Mouse (Mus musculus) testis, adult 2 months (tissue): Measurements from ENCODE around the gene Hoxc4. TPM values are rescaled to one million over a fixed set of nuclear protein-coding genes. Genes with fewer than 3 reads are reported as not detected.

ENCODE experiments used
- H3K27ac ChIP-seq: fragments of 200-500 bp; 2 replicates; pipeline ENCODE4 v1.5.1; 2012; ENCODE audit warnings: low read depth, low read length; ENCODE audit not compliant: control insufficient read depth, insufficient read depth
- H3K27me3 ChIP-seq: fragments of 200-500 bp; 2 replicates; pipeline ENCODE4 v1.6.1; 2012; ENCODE audit warnings: mild to moderate bottlenecking, low read length, moderate library complexity; ENCODE audit not compliant: control insufficient read depth, insufficient read depth
- H3K36me3 ChIP-seq: fragments of 200-500 bp; 2 replicates; pipeline ENCODE4 v1.6.1; 2012; ENCODE audit warnings: mild to moderate bottlenecking, low read length; ENCODE audit not compliant: control insufficient read depth, insufficient read depth
- H3K4me1 ChIP-seq: fragments of 200-500 bp; 2 replicates; pipeline ENCODE4 v1.6.1; 2012; ENCODE audit warnings: low read length; ENCODE audit not compliant: control insufficient read depth, insufficient read depth
- H3K4me3 ChIP-seq: fragments of 200-500 bp; 2 replicates; pipeline ENCODE4 v1.5.1; 2012; ENCODE audit warnings: low read depth, mild to moderate bottlenecking, low read length, moderate library complexity, mixed read lengths; ENCODE audit not compliant: control insufficient read depth
- CTCF ChIP-seq: fragments of 200-500 bp; IDR thresholded peaks from 2 replicates; pipeline ENCODE4 v1.5.1; 2012; ENCODE audit warnings: low read depth, mild to moderate bottlenecking, inconsistent platforms, low read length, moderate library complexity; ENCODE audit not compliant: control insufficient read depth, insufficient read depth, insufficient replicate concordance
- POLR2A ChIP-seq: fragments of 200-500 bp; IDR thresholded peaks from 2 replicates; pipeline ENCODE4 v1.6.1; 2012; ENCODE audit warnings: low read depth, mild to moderate bottlenecking, inconsistent platforms, low read length, moderate library complexity; ENCODE audit not compliant: control insufficient read depth
- polyA plus RNA-seq: library from polyadenylated mRNA; depleted of rRNA; stranded (reverse); fragments of >200 nt; gene quantifications from 2 replicates; pipeline ENCODE4 v1.2.3, GENCODE M21; 2012

Hoxc4 gene
- polyA plus RNA-seq, 1 experiment, result 0.33 TPM

DNA sequence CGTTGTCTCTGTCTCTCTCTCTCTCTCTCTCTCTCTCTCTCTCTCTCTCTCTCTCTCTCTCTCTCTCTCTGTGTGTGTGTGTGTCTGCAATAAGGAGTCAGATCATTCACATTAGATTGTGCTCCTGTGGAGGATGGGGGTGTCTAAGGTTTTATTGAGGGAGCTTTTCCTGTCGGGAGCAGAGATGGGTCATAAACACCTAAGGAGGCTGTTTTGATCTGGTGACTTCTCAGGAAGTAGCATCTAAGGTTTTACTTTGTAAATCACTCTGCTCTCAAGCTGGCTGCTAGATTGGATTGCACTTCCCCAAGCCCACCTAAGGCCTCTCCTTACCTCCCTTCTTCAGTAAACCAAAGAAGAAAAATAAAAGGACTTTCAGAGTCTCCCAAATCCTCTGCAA is 5.4 kb downstream of the Hoxc4 start:
- no peak overlapping the region for H3K4me3 ChIP-seq
- H3K27me3 ChIP-seq, result 0 out of 2 replicates have a peak, but pooled peaks cover 3% of the 10 kb centered on the region
- TF ChIP-seq CTCF, result no peak
- TF ChIP-seq POLR2A, result no peak
- H3K4me1 ChIP-seq, result peaks cover 3% of the 10 kb centered on the region
- no peak overlapping the region for H3K27ac ChIP-seq
- H3K36me3 ChIP-seq, result no peaks in the 10 kb centered on the region

DNA sequence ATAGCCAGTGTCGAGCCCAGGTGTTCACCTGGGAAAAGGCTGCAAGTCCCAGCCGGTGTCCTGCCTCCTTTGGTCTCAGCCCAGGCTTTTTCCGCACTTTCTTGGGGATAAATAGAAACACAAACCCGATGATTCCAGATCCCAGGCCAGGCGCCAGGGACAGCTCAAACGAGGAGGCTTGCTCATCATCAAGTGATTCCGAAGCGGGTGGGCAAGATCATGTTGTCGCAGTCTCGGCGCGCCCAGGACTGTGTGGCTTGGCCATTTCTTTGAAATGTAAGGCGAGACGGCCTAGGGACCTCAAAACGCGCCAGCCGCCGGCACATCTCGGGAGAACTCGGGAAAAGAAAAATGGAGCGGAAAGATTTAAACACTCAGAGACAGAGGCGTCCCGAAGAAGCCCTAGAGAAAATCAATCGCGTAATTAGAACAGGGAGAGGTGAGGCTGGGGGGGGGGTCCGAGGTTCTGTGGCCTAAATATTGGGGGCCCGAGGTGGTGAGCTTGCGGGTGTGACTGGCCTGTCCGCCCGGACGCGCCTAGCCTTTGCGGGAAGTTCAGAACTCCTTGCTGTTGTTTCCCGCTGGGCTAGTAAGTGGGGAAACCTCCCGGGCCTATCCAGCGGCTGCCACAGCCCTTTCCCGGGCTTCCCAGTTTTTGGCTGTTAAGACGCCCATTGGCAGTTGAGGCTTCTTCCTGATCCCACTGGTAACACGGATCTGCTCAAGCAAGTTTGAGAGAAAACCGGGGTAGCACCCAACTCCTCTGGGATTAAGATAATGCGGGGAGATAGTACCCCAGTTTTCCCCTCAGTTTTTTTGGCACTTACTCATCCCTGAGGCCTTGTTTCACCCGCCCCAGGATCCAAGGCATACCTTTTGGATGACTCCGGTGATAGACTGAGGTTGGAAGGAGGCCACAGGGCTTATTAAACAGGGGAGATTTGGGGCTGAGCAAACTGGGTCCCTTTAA is 8.8 kb downstream of the Hoxc4 start:
- 0 out of 2 replicates have a peak, but pooled peaks cover 3% of the 10 kb centered on the region for H3K27me3 ChIP-seq
- peak overlapping the region; percentile 14; the same call in 1 of the 2 replicates for H3K4me3 ChIP-seq
- no peak overlapping the region for H3K27ac ChIP-seq
- TF ChIP-seq CTCF (no peak), POLR2A (no peak)
- peaks cover 3% of the 10 kb centered on the region for H3K4me1 ChIP-seq
- H3K36me3 ChIP-seq, result no peaks in the 10 kb centered on the region

DNA sequence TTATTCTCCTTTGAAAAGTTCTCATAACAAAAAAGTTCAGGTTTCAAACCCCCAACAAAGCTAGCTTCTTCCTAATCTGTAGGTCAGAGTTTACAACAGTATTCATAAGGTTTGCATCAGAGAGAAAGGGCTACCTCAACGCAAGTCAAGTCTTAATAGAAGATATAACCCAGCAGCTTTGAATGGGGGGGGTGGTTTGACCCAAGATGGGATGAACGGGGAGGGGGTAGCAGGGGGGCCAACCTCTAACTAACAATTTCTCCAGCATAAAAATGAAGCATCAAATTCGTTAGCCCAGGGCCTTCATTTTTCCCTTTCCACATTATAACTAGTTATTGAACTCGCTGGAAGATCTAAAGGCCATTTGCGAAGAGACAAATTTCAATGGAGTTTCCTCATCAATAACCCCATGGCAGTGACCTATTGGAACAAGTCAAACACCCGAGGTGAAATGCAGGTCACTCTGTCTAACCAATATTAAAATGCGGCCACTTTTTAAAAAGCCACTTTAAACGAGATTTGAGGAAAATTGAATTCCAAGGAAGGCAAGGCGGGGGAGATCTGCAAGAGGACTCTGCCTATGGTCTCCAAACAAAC is 10.3 kb downstream of the Hoxc4 start:
- H3K27me3 ChIP-seq, result 0 out of 2 replicates have a peak, but pooled peaks cover 3% of the 10 kb centered on the region
- TF ChIP-seq CTCF, result no peak
- no peak for TF ChIP-seq POLR2A

DNA sequence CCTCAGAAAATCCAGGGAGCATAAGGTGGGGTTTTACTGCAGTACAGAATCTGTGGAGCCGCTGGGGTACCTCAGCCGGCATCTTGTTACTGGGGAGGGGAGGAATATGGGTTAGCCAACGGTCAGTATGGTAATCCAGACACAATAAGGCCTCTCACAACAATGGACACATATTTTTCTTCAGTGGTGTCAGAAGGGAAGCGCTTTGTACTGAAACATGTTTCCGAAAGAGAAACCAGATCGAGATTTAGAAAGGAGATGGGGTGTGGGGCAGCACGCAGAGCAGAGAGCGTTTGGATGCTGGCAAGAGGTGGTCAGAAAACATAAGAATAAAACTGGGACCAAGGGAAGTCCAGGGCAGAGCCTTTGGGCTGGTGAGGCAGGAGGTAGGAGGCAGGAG is 11.4 kb downstream of the Hoxc4 start:
- H3K36me3 ChIP-seq, result no peaks in the 10 kb centered on the region
- H3K27ac ChIP-seq, result no peak overlapping the region
- peaks cover 3% of the 10 kb centered on the region for H3K4me1 ChIP-seq
- no peak overlapping the region for H3K4me3 ChIP-seq
- TF ChIP-seq CTCF, result no peak
- TF ChIP-seq POLR2A, result no peak
- 0 out of 2 replicates have a peak, but pooled peaks cover 3% of the 10 kb centered on the region for H3K27me3 ChIP-seq

More for the DNA sequence above, 10.3 kb downstream of the Hoxc4 start:
- H3K36me3 ChIP-seq, result no peaks in the 10 kb centered on the region
- no peak overlapping the region for H3K4me3 ChIP-seq
- peaks cover 3% of the 10 kb centered on the region for H3K4me1 ChIP-seq
- no peak overlapping the region for H3K27ac ChIP-seq

DNA sequence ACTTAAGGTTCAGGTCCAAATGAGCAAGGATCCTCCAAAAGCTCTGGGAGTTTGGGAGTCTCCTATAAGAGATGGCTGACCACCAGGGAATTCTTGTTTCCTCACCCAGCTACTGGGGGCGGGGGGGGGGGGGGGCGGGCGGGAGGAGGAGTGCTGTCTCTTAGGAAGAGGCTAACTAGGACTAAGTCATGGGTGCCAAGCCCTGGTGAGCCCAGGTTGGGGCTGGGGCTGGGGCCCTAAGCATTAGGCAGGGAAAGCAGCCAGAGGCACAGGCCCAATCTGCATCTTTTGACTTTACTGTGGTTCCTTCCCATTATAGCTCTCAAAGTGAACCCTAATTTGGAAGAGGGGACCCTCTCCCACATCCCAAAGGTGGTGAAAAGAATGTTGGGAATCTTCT is 13.4 kb downstream of the Hoxc4 start:
- H3K4me1 ChIP-seq, result peaks cover 3% of the 10 kb centered on the region
- H3K27ac ChIP-seq, result no peak overlapping the region
- H3K4me3 ChIP-seq, result no peak overlapping the region
- H3K36me3 ChIP-seq, result no peaks in the 10 kb centered on the region
- TF ChIP-seq POLR2A (no peak), CTCF (no peak)
- H3K27me3 ChIP-seq, result peaks cover 4% of the 10 kb centered on the region

DNA sequence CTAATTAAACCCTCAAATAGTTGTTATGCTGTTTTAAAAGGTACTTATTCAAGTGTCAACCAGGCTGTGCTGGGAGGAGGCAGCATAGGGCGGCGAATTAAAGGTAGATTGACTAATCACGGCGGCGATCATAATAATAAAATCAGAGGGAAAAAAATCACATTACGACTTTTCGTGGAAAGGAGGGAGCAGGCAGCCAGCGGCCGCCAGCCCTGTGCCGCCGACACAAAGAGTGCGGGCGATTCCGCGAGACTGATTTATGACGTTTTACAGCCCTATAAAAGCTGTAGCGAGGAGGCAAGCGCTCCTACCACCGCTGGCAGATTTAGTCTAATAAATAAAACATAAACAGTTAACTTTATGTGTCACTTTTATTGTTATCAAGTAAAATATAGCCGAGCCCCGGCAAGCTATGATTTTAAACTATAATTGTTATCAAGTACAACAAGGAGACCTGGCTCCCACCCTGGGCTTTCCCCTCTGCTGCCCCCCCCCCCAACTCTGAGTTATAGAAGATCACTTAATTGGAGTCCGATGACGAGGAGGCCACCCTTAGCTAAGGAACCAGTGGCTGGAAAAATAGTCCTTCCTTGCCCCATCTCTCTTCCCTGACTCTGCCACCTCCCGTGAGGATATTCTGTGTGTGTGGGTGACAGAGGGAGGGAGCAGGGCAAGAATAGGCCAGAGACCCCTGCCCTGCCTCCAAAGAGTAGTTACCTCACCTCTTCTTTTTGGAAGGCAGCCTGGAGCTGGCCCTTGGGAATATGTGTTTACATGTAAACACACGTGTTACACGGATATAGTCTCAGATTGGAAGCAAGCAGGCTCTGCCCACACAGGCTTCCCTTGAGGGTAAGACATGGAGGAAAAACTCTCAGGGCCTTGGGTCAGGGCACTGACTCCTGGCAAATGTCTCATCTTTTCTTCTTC is 14.2 kb downstream of the Hoxc4 start:
- H3K4me3 ChIP-seq, result no peak overlapping the region
- peaks cover 3% of the 10 kb centered on the region for H3K4me1 ChIP-seq
- H3K36me3 ChIP-seq, result no peaks in the 10 kb centered on the region
- H3K27ac ChIP-seq, result no peak overlapping the region
- peaks cover 4% of the 10 kb centered on the region for H3K27me3 ChIP-seq
- TF ChIP-seq POLR2A (no peak), CTCF (no peak)
